Mouse (Mus musculus) liver, embryonic 14.5 days (tissue): ENCODE measurements at regions not wholly inside any gene's neighbourhood (a gene's known extent, or its start where the extent isn't known, plus 50 kb on each side); places are given as distances from the start of the nearest gene placed in this dataset.

Source experiments
- ATAC-seq: fragments of 200-750 bp; cut with Nextera tagmentation; 2 replicates; pipeline ENCODE4 v1.8.0; 2017; ENCODE audit warnings: moderate number of reproducible peaks, mild to moderate bottlenecking, moderate library complexity; ENCODE audit not compliant: insufficient read depth
- DNase-seq, 3 experiments: peaks; one replicate each; pipeline ENCODE4 v3.0.0-alpha.2; 2012 to 2013; ENCODE audit warnings: low read depth in 3 of 3, low spot score in 3 of 3
- H3K27ac ChIP-seq: fragments of 300-500 bp; sonication (generic); 2 replicates; pipeline ENCODE4 v1.5.1; 2014; ENCODE audit warnings: moderate library complexity, mild to moderate bottlenecking, control low read depth, inconsistent platforms
- H3K27me3 ChIP-seq: fragments of 300-500 bp; sonication (generic); 2 replicates; pipeline ENCODE4 v1.6.1; 2014; ENCODE audit warnings: mild to moderate bottlenecking, low read length, moderate library complexity; ENCODE audit not compliant: control insufficient read depth, insufficient read depth
- H3K36me3 ChIP-seq: fragments of 300-500 bp; sonication (generic); replicated peaks from 2 replicates; pipeline ENCODE4 v1.6.1; 2014; ENCODE audit warnings: low read depth; ENCODE audit not compliant: control insufficient read depth, insufficient read depth
- H3K4me1 ChIP-seq, 2 experiments: fragments of 200-500 bp in 1 of 2; fragments of 300-500 bp in 1 of 2; sonication (generic) in 1 of 2; replicated peaks; 2 replicates each; pipeline ENCODE4 v1.6.1; 2012 to 2014; ENCODE audit warnings: antibody characterized with exemption in 1 of 2, inconsistent platforms in 1 of 2, low read length in 1 of 2; ENCODE audit not compliant: control insufficient read depth in 2 of 2, insufficient read depth in 2 of 2
- H3K4me2 ChIP-seq: fragments of 300-500 bp; sonication (generic); 2 replicates; pipeline ENCODE4 v1.6.1; 2014; ENCODE audit warnings: low read depth, mild to moderate bottlenecking, control low read depth, moderate library complexity
- H3K4me3 ChIP-seq, 2 experiments: fragments of 200-500 bp in 1 of 2; fragments of 300-500 bp in 1 of 2; sonication (generic) in 1 of 2; 2 replicates each; pipeline ENCODE4 v1.5.1; 2012 to 2014; ENCODE audit warnings: low read depth in 2 of 2, low read length in 2 of 2, mild to moderate bottlenecking in 2 of 2, control low read depth in 1 of 2, inconsistent platforms in 1 of 2, moderate library complexity in 1 of 2; ENCODE audit not compliant: insufficient read depth in 1 of 2
- H3K9ac ChIP-seq: fragments of 300-500 bp; sonication (generic); replicated peaks from 2 replicates; pipeline ENCODE4 v1.6.1; 2014; ENCODE audit warnings: mild to moderate bottlenecking, control low read depth, moderate library complexity
- H3K9me3 ChIP-seq: fragments of 300-500 bp; sonication (generic); 2 replicates; pipeline ENCODE4 v1.6.1; 2016; ENCODE audit warnings: low read length, mixed read lengths; ENCODE audit not compliant: control insufficient read depth
- CTCF ChIP-seq: IDR thresholded peaks from 2 replicates; pipeline ENCODE4 v1.5.1; 2016; ENCODE audit warnings: antibody characterized with exemption, low read depth, control low read depth
- EP300 ChIP-seq: IDR thresholded peaks from 2 replicates; pipeline ENCODE4 v1.6.1; 2016; ENCODE audit warnings: antibody characterized with exemption, low read depth
- WGBS: fragments of 180-500 bp; shearing (Covaris S2); extraction: QIAGEN DNeasy Blood & Tissue Kit; methylation state at CpG from one replicate; pipeline ENCODE4 v1.1.7; 2014; ENCODE audit not compliant: insufficient replicate concordance; 5-methylcytosine and 5-hydroxymethylcytosine counted together

DNA sequence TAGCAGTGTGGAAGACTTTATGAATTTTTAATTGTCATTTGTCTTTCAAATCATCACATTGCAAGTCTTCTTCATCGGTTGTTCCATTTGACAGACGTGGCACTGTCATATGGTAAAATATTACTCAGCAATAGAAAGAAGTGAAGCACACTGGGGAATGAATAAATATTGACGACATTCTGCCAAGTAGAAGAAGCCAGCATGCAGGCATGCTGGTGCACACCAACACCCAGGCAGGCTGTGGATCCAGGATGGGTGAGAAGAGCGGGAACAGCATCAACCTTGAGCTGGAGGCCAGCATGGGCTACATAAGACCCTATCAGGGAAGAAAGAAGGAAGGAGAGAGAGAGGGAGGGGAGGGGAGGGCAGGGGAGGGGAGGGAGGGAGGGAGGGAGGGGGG is 103.6 kb upstream of the Lmo4 start:
- H3K27ac ChIP-seq = no peak overlapping the region
- TF ChIP-seq EP300 = no peak
- TF ChIP-seq CTCF = no peak
- H3K9ac ChIP-seq = no peak overlapping the region
- 56% methylated on average over 4 of the region's 4 CpGs for WGBS
- DNase-seq (no peak), ATAC-seq (no peak)
- no peaks in the 10 kb centered on the region for H3K4me1 ChIP-seq
- H3K9me3 ChIP-seq = no peaks in the 10 kb centered on the region
- H3K4me3 ChIP-seq = no peak overlapping the region
- H3K4me2 ChIP-seq = no peak overlapping the region
- H3K27me3 ChIP-seq = no peaks in the 10 kb centered on the region
- H3K36me3 ChIP-seq = no peaks in the 10 kb centered on the region

DNA sequence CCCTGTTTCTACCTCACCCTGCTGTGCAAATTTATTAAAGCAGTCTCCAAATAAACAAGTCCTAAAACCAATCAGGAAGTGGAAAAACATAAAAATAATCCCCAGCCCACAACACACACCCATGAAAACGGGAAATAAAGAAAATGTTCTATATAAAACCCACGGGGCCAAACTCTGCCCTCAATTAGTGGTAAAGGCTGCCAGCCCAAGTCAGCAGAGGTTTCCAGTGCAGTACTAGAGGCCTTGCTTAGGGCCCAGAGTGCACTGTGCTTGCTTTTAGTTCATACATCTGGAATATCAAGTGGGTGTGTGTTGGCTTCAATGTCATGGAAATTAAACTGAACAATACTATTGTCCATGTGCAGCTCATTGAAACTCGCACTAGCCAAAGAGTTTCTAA is 102.5 kb upstream of the Lmo4 start:
- ATAC-seq (no peak), DNase-seq (no peak)
- no peaks in the 10 kb centered on the region for H3K27me3 ChIP-seq
- H3K36me3 ChIP-seq = no peaks in the 10 kb centered on the region
- no peak overlapping the region for H3K4me2 ChIP-seq
- no peak overlapping the region for H3K4me3 ChIP-seq
- H3K9ac ChIP-seq = no peak overlapping the region
- TF ChIP-seq CTCF (no peak), EP300 (no peak)
- 54% methylated on average over 3 of the region's 3 CpGs for WGBS
- no peaks in the 10 kb centered on the region for H3K9me3 ChIP-seq
- no peaks in the 10 kb centered on the region for H3K4me1 ChIP-seq
- H3K27ac ChIP-seq = no peak overlapping the region

DNA sequence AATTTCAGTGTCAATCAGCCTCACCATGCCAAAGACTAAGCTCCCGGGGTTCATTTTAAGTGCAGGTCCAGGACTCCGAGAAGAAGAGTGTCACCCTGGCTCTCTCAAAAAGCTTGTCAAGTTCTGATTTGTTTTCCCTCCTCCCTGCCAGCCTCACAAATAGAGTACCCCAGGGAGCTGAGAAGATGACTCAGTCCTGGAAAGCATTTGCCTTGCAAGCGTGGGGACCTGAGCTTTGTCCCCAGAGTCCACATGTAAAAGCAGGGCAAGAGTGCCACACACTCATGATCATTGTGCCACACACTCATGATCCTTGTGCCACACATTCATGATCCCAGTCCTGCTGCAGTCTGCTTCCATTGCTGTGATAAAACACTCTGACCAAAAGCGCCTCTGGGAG is 100.4 kb upstream of the Lmo4 start:
- no peaks in the 10 kb centered on the region for H3K36me3 ChIP-seq
- H3K4me3 ChIP-seq = no peak overlapping the region
- ATAC-seq = no peak
- H3K27me3 ChIP-seq = no peaks in the 10 kb centered on the region
- DNase-seq = no peak
- TF ChIP-seq CTCF (no peak), EP300 (no peak)
- WGBS = 70% methylated on average over 4 of the region's 4 CpGs
- no peak overlapping the region for H3K9ac ChIP-seq
- H3K4me1 ChIP-seq = no peaks in the 10 kb centered on the region
- no peak overlapping the region for H3K4me2 ChIP-seq
- H3K27ac ChIP-seq = no peak overlapping the region
- no peaks in the 10 kb centered on the region for H3K9me3 ChIP-seq

DNA sequence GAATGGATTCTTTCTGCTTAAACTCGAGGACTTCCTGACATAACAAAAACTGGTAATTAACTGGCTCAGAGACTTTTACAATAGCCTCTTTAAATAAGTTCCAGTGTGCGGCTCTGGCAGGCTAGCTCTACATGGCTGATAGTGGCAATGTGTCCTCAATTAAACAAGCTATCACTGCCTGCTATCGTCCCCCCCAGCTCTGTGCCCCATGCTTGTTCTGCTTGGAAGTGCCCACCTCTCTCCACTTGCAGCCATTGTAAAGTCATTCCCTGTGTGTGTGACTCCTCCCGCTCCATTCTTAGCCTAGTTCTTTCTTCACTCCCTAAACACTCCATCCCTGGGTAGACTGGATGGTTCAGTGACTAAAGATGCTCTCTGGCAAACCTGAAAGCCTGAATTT is 99.9 kb upstream of the Lmo4 start:
- no peaks in the 10 kb centered on the region for H3K4me1 ChIP-seq
- no peaks in the 10 kb centered on the region for H3K27me3 ChIP-seq
- TF ChIP-seq EP300 (no peak), CTCF (no peak)
- DNase-seq (no peak), ATAC-seq (no peak)
- WGBS = 50% methylated on average over 4 of the region's 4 CpGs
- H3K9me3 ChIP-seq = no peaks in the 10 kb centered on the region
- H3K36me3 ChIP-seq = no peaks in the 10 kb centered on the region
- no peak overlapping the region for H3K27ac ChIP-seq
- no peak overlapping the region for H3K4me3 ChIP-seq
- H3K4me2 ChIP-seq = no peak overlapping the region
- no peak overlapping the region for H3K9ac ChIP-seq

DNA sequence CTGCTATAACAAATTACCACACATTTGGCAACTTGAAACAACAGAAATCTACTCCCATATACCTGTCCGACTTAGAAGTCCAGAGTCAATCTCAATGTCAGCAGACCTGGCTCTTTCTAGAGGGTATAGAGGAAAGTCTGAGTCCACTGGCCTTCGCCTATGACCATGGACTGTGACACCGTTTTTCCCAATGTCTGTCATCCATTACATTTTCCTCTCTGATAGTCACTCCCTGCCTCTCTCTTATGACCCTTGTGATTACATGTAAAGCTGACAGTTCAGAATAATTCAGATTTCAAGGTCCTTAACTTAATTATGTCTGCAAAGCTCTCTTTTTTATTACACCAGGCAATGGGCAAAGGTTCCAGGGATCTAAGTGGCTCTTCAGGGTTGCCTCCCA is 97.6 kb upstream of the Lmo4 start:
- ATAC-seq (no peak), DNase-seq (no peak)
- Histone ChIP-seq H3K36me3 (no peaks in the 10 kb centered on the region), H3K27me3 (no peaks in the 10 kb centered on the region), H3K4me3 (no peak overlapping the region), H3K4me1 (no peaks in the 10 kb centered on the region), H3K9me3 (no peaks in the 10 kb centered on the region), H3K4me2 (no peak overlapping the region), H3K27ac (no peak overlapping the region), H3K9ac (no peak overlapping the region)
- WGBS = 60% methylated on average over 3 of the region's 3 CpGs
- no peak for TF ChIP-seq CTCF
- TF ChIP-seq EP300 = no peak

DNA sequence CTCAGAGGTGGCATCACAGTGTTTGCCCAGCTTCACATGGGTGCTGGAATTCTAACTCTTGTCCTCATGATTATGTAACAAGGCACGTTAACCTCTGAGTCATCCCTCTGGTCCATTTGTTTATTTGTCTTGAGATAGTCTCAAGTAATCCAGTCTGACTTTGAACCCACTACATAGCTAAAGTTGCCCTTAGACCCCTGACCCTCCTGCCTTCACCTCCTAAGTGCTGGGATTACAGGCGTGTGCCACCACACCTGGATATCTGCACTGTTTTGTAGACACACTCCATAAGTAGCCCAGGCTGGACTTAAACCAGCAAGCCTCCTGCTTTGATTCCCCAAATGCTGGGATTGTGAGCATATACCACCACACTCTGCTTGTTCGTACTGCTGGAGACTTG is 96.0 kb upstream of the Lmo4 start:
- H3K4me2 ChIP-seq = no peak overlapping the region
- DNase-seq (no peak), ATAC-seq (no peak)
- no peak overlapping the region for H3K9ac ChIP-seq
- no peaks in the 10 kb centered on the region for H3K9me3 ChIP-seq
- H3K36me3 ChIP-seq = no peaks in the 10 kb centered on the region
- 61% methylated on average over 3 of the region's 3 CpGs for WGBS
- no peak overlapping the region for H3K4me3 ChIP-seq
- TF ChIP-seq CTCF = no peak
- no peak for TF ChIP-seq EP300
- no peaks in the 10 kb centered on the region for H3K27me3 ChIP-seq
- H3K27ac ChIP-seq = no peak overlapping the region
- H3K4me1 ChIP-seq = no peaks in the 10 kb centered on the region
